Mouse (Mus musculus): ENCODE measurements at regions not wholly inside any gene's neighbourhood (a gene's known extent, or its start where the extent isn't known, plus 50 kb on each side); places are given as distances from the start of the nearest gene placed in this dataset.

- no peak for DNase-seq (ENCODE audit: low spot score in 2 of 2)
Observed at GRCm38 (mm10) chr1:60627786-60628453, 61.0 kb upstream of the Raph1 start.

- no peak for DNase-seq (ENCODE audit: low spot score in 2 of 2)
Observed at GRCm38 (mm10) chr1:60627367-60627766, 60.5 kb upstream of the Raph1 start.

GRCm38 (mm10) chr1:60625698-60626486 is 59.0 kb upstream of the Raph1 start:
- DNase-seq (ENCODE audit: low spot score in 2 of 2): peak; percentile 13 to 34

- no peak for DNase-seq (ENCODE audit: low spot score in 2 of 2)
Observed at GRCm38 (mm10) chr1:60624231-60624630, 57.3 kb upstream of the Raph1 start.

GRCm38 (mm10) chr1:60623440-60624016 is 56.6 kb upstream of the Raph1 start:
- no peak for DNase-seq (ENCODE audit: low spot score in 2 of 2)

- DNase-seq (ENCODE audit: low spot score in 2 of 2): no peak
Observed at GRCm38 (mm10) chr1:60621770-60622169, 54.9 kb upstream of the Raph1 start.

GRCm38 (mm10) chr1:60621064-60621726 is 54.3 kb upstream of the Raph1 start:
- no peak for DNase-seq (ENCODE audit: low spot score in 2 of 2)

- no peak for DNase-seq (ENCODE audit: low spot score in 2 of 2)
Observed at GRCm38 (mm10) chr1:60618389-60618788, 51.5 kb upstream of the Raph1 start.

GRCm38 (mm10) chr1:60616916-60617315 is 50.0 kb upstream of the Raph1 start:
- DNase-seq (ENCODE audit: low spot score in 2 of 2): no peak

Data from layer of hippocampus, adult 18-20 months (tissue).